Mouse (Mus musculus) frontal cortex, postnatal 10 days (tissue): Measurements from ENCODE around the gene Kcnk4.
"Not testable (repeated sequence)": the region's sequence is repeated elsewhere in the genome, so short reads cannot be mapped to it uniquely, and the experiment has no call there.

Experiments
- DNase-seq, 2 experiments: peaks; one replicate each; pipeline ENCODE4 v3.0.0; 2022; ENCODE audit warnings: low spot score in 2 of 2, mixed read lengths in 1 of 2

Gene Kcnk4

DNA sequence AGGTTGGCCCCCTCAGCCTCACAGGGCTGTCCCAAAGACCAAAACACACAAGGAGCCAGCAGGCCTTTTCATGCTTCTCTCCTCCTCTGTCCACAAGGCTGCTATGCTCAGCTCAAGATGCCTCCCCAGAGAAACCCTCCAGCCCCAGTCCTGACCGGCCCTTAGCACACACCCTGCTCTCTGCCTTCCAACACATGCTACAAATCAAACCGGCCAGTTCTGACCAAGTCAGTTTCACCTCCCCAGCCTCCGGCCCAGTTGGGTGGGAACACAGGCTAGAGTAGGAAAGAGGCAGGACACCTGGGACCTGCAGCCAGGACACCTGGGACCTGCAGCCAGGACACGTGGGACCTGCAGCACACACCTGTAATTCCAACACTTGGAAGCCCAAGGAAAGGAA is 17.8 kb downstream of the Kcnk4 start:
- no peak for DNase-seq

DNA sequence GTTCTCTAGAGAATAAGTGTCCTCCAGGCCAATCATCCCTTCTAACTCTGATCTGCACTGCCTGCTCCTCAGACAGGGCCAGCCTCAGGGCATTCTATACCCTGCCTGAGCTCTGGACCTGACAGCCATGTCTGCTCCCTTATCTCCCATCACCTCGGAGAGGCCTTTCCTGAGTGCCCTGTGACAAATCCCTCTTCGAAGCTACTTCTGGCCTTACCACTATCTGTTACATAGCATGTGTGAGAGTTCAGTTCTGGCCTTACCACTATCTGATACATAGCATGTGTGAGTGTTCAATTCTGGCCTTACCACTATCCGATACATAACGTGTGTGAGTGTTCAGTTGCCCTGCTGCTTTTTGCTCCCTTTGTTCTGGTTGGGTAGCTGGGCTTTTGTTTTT is 19.0 kb downstream of the Kcnk4 start:
- no peak for DNase-seq

DNA sequence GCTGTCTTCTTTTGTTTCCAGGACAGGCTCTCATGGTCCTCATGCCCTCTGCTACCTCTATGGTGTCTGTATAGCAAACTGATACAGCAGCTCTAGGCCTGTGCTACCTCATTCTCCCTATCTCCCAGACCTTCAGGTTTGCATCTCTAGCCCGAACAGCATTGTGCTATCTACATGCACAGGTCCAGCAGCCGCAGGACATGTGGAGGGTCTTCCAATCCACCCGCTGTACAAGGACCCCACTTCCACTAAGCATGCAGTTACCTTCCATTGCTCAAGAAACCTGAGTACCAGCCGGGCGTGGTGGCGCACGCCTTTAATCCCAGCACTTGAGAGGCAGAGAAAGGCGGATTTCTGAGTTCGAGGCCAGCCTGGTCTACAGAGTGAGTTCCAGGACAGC is 19.8 kb downstream of the Kcnk4 start:
- no peak for DNase-seq

DNA sequence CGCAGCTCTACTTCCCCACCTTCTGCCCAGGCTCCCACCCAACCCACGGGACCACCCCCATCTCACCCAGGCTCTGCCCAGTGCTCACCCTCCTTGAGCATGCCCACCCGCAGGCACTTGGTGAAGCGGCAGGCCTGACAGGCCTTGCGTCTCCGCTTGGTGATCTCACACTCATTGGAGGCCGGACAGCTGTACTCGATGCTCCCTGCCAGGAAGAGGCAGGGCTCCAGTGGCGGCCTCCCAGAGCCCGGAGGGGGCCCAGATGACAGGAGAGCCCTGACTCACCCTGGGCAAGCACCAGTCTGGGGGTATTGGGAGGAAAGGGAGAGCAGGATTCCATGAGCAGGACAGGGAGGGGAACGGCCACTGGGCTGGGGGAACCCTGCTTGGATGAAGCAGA is 20.3 kb downstream of the Kcnk4 start:
- no peak for DNase-seq

DNA sequence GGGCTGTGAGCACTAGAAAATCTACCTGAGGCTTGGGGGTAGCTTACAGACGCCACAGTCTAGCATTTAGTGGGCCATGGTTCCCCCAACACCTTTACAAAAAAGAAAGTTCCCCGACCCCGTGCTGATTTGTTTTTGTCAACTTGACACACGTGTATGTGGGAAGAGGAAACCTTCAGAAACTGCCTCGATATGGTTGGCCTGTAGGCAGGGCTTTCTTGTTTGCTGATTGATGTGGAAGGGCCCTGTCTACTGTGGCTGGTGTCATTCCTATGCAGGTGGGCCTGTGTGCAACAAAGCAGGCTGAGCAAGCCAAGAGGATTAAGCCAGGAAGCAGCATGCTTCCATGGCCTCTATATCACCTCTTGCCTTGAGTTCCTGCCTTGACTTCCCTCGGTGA is 21.3 kb downstream of the Kcnk4 start:
- no peak for DNase-seq

DNA sequence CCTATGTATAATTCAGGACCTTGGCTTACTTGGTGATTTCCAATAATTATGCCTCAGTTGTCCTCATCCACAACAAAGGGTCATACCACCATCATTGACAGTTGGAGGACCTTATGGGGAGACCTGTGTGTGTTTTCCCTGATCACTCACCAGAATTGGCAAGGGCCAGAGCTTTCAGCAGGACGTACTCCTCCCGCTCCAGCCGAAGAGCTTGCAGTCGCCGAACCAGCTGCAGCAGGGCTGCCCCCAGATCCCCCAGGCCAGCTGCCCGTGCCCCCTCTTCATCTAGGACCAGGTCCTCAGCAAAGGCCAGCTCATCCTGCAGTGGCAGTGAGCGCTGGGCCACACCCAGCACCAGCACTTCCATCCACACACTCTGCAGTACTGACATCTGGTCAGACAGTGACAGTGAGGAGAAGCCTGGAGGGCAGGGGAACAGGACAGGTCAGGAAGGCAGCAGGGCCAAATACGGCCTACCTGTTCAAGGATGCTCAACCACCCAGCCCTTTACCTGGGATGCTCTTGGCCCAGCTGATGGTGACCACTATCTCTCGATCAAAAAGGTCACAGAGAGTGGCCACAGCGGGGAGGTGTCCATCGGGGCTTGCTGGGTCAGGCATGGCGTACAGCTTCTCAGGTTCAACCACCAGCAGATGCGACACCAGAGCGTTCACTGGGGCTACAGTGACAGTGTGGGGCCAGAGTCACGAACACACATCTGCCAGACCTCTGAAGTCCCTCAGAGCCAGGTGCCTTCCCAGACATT is 21.9 kb downstream of the Kcnk4 start:
- DNase-seq = peak in 1 of 2 experiments; percentile 5

DNA sequence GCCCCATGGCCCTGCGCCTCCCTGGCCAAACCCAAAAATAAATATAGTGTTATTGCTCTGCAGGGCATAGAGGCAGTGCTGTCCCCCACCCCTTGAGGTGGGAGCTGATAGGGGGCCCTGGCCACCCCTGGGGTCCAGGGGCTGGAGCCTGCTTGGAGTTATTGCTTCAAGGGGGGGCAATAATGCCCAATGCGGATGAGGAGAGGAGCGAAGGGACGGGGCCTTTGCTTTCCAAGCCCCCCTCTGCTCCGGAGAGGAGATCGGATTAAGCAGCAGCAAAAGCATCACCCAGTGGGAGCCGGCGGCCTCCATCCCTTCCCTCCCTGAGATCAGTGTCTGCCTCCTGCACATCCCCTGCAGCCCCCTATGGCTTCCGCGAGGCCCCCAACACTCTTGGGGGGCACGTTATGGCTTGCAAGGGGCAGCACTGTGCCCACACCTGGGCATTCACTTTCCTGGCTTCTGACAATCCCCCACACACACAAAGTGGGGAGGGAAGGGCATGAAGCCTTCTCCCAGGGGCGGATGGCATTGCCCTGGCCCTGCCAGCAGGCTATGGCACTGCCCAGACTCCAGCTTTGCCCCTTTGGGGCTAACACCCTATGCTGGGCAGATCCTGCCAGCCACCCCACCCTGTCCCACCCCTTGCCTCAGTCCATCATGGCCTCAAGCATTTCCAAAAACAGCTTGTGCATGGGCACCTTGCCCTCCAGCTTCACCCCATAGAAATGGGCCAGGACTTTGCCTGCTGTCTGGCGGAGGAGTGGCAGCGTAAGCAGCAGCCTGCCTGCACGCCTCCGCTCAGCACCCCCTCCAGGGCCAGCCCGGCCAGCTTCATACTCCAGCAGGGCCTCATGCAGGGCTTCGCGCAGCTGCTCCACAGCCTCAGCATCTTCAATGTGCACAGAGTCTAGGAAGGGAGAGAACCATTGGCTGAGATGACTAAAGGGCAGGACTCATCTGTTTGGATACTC is 22.9 kb downstream of the Kcnk4 start:
- DNase-seq = no peak

DNA sequence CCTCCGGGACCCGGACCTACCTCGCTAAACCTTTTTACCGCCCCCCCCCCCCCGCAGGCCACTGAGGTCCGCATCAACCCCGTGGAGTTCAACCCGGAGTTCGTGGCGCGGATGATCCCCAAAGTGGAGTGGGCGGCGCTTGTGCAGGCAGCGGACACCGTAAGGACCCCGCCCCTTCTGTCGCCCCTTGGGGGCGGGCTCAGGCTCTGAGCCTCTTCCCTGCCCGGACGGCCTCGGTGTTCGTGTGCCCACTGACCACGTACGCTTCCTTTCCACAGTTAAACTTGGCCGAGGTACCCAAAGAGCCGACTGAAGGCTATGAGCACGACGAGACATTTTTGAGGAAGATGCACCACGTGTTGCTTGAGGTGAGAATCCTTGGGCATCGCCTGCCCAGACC is 24.0 kb downstream of the Kcnk4 start:
- DNase-seq = peak in 1 of 2 experiments; percentile 60

DNA sequence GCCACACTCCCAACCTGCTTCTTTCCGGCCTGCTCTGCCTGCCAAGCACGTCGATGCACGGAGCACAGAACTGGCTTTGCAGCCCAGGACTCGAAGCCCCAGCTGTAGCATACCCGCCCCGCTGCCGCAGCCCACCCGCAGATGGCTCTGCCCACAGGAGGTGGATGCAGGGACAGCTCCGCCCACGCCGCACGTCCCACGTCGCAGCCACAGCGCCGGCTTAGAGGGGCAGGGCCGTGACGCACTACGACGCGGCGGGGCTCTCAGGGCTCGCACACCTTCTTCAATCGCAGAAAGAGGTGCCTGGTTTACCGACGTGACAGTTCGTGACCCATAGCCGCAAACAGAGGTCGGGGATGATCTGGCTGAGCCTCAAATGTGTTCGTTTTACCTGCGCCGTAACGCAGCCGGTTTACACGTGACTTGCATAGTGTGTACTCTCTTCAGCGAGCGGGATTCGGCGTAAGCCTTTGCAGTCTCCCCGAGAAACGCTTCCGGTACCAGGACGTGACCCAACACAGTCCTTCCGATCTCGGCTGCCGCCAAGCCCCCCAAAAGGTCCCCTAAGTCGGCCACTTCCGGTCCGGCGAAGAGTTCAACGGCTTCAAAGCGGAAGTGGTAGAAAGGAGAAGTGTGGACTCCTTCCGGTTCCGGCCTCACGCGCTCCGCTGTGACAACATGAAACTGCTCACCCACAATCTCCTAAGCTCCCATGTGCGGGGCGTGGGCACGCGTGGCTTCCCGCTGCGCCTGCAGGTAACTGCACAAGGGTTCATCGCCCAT is 24.6 kb downstream of the Kcnk4 start, which contains the start of the genes Trmt112 and Prdx5:
TSS of gene Trmt112 (plus strand) at position 192 of the 783 bp plus-strand sequence.
TSS of gene Prdx5 (minus strand) at position 600 of the 783 bp plus-strand sequence.
- DNase-seq = peak; percentile 91

DNA sequence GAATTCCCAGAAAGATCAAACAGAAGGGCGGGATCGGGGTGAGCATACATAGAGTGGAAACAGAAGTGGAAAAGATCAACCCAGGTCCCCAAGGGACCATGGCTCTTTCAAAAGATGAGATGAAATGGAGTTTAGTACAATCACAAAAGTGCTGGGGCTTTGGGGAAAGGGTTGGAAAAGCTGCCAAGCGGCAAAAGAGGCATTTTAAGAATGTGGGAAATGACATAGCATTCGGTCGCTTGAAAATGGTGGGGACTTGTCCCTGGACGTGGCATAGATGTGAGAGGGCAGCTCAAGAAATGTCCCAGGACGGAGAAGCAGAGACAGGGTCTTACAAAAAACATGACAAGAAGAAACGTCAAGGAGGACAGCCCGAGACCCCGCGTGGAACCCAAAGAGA is 25.3 kb downstream of the Kcnk4 start:
- no peak for DNase-seq

DNA sequence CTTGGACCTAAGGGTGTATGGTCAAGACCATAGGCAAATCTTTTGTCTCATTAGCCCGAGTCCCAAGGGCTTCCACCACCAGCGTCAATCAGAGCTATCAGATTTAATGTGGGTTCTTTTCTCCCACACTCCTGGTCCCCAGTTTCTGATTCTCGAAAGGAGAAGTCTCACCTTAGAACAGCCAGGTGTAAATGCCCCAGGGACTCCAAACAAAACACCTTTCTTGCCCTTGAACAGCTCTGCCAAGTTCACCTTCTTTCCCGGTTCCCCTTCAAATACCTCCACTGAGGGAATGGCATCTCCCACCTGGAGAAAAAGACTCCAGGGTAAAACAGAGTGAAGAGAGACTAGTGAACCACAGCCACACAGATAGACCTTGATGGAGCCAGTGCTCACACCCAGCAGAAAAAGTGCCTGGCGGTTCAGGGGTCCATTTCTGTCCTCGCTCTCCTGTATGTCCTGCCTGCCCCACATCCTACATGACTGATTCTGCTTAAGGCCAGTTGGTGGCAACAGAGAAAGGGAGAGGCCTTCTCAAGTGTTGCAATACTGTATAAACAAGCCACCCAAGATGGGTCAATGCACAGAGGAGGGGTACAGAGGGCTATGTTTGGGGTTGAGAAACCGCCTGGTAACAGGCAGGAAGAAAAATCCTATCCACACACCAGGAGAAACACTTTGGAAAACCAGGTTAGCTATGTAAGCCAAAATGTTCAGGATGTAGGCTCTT is 26.3 kb downstream of the Kcnk4 start:
- DNase-seq = no peak

DNA sequence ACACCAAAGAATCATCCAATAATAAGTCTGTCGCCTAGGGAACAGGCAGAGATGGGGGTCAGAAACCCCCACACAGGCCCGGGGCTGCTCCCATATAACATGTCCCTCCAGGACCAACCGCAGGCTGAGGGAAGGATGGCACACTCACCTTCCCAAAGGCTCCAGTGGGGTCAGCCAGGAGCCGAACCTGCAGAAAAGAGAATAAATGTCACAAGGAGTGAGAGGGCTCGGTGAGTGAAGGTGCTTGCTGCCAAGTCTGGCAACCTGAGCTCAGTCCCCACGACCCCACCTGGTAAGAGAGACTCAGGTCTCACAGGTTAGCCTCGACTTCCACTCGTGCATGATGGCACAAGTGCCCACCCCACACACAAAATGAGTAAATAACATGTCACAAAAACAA is 27.2 kb downstream of the Kcnk4 start:
- no peak for DNase-seq

DNA sequence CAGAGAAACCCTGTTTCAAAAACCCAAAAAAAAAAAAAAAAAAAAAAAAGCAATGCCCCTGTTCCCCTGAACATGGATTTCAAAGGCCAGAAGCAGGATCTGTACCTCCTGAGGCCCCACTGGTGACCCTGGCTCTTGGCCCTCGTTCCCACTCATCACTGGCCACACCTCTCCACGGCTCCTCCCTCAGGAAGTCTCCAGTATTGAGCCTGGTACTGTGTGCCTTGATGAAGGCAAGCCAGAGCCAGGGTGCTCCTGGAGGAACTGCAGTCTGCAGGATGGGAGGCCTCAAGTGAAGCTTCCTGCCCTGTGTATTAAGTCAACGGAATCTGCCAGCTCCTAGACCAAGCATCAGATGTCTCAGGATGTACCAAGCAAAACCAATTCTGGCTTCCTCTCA is 28.1 kb downstream of the Kcnk4 start:
- DNase-seq = no peak

DNA sequence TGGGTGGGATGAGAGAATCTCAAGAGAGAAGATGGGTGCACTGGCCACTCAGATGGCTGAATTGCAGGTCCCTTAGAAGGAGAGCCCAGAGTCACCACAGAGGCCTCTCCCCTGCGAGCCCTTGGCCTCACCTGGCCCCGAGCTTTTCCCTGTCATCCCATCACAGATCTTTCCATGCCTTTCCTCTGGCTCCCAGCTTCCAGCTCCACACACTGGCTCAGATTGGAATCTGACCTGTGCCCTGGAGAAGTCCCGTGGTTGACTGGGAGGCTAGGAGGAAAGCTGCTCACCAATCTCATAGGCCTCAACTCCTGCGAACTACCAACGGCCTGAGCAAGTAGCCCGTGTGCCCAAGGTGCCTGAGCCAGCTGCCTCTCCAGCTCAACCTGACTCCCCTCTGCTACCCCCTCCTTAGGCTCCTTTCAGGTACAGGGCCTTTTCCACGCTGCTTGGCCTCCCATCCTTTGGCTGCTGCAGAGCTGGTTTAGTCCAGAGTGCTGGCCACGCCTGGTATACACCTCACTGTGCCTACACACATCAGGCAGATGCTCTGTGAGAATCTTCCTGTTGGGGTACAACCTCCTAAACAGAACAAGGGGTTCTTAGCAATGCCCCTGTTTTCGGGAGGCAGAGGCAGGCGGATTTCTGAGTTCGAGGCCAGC is 28.7 kb downstream of the Kcnk4 start:
- DNase-seq = no peak

DNA sequence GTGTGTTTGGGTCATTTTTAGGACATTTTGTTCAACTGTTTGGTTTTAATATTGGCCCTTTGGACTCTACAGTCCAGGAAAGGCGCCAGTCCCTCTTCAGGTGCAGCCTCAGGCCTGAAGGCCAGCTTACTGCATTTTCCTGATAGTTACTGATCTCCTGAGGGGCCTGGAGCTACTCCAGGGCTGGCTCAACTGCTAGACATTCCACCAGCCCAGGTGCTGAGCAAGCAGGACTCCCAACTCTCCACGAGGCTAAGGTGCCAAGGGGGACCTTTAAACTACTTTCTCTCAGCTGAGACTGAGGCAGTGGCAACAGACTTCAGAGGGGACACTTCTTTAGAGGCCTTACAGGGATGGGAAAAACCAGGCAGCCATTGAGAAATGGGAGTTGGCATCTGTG is 29.5 kb downstream of the Kcnk4 start:
- no peak for DNase-seq

DNA sequence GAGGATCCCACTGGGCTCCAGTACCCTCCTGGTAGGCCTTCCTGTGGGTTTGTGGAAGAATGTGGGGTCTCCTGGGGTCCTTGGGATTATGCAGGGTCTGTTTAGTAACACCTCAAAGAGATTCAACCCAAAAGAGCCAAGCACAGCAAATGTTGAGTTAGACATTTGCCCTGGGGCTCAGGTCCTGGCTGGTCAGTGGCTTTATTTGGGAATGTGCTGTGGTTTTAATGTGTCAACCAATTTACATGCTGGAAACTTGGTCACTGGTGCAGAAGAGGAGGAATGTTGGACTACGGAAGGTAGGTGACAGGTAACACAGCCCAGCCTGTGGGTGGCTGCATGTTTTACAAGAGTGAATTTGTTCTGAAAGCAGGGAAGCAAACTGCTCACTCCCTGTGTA is 31.3 kb downstream of the Kcnk4 start:
- no peak for DNase-seq

DNA sequence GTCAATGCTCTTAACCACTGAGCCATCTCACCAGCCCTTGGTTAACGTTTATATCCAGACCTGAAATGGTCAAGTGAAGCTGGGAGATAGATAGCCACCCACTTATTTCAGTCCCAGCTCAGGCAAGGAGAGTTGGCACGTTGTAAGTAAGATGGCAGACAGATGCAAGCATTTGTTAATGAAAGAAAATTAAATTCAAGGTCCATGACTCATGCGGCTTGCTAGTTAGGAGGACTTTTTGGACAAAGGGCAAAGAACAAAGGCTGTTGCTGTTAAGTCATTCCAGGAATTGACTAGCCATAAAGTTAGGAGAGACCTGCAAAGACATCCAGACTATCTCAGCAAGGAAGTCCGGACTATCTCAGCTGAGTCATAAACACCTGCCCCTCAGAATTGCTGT is 34.7 kb downstream of the Kcnk4 start:
- no peak for DNase-seq

DNA sequence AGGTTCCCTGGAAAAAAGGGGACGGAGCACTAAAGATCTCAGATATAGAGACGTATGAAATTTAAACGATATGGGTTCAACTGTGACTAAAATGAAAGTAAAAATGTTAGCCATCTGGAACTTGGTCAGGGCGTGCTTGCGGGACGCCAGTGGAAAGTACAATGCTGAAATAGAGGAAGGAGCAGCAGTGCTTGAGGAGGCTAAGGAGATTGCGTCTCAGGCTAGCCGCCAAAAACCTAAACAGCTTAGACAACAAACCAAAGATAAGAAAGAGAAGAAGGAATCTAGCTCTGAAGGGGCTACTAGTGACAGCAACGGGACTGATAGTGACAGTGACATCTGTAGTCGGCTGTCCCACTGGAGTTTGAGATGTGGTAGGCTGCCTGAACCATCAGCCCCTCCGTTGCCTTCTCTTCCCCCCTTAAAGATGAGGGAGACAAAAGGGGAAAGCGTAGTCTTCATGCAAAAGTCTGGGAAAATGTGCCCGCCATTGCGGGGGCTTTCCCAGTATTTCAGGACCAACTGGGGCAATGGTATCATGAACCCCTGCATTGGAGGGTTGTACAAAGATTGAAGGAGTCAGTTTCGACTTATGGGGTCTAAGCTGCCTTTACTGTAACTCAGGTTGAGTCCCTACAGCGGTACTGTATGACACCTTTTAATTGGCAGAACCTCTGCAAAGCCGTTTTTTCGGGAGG is 38.6 kb downstream of the Kcnk4 start:
- not testable (repeated sequence) for DNase-seq

DNA sequence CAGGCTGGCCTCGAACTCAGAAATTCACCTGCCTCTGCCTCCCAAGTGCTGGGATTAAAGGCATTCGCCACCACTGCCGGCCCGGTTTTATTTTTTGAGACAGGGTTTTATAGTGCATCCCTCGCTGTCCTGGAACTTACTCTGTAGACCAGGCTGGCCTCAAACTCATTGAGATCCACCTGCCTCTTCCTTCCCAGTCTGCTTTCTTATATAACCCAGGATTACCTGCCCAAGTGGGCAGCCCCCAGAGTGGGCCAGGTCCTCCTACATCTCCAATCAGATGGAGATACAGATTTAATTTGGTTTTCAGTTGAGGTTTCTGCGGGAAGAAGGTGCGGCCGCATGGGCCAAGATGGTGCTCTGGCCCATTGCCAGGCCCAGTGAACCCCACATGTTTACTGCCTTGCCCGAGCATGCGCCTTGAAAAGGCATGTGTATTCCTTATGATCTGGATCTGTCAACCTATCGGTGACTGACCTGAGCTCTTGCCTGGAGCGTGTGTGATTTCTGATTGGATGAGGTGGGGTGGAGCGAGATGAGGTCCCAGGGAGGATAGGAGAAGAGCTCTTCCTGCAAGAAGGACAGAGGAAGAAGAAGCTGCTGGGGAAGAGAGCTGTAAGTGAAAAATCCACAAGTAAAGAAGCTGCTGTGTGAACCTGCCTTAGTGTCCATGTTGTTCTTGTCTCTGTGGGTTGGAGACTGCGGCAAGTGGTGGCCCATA is 40.4 kb downstream of the Kcnk4 start:
- no peak for DNase-seq
